Mouse (Mus musculus): ENCODE data around the gene Trappc10. TPM values are rescaled to one million over a fixed set of nuclear protein-coding genes. Genes with fewer than 3 reads are reported as not detected.

Gene Trappc10
- 4.5 TPM for polyA plus RNA-seq (2017; shearing (Covaris generic))

DNA sequence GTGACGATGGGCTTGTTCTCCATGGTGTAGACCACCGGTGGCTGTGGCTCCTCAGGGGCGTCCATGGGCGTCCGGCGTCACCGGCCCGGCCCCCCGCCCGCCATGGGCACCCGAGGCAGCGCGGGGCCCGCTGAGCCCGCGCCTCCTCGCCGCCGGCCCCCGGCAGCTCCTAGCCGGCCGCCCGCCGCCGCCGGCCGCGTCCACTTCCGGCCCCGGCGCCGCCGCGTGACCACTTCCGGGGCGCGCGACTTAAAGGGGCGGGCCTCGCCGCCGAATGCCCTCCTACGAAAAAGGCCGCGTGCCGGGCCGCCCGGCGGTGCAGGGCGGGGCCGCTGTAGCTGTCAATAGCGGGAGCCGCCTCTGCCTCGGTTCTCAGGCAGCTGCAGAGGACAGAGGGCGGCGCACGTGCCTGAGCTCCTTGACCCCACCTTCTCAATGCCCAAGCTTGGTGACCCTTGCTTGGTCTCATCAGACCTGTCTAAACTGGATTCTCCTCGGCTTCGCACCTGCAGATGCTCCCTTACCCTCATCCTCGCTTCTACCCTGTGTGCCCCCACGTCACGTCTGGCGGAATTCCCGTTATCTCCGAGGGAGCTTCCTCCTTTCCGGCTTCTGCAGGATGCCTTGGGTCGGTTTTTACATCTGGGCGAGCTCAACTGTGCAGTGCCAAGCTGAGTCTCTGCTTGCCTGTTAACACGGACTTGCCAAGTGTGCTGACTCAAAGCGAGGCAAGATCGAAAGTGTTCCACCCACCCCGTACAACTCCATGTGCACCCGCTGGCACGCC lies at the start of gene Trappc10:
Trappc10 (minus strand) TSS at position 204 of the 787 bp plus-strand sequence.

DNA sequence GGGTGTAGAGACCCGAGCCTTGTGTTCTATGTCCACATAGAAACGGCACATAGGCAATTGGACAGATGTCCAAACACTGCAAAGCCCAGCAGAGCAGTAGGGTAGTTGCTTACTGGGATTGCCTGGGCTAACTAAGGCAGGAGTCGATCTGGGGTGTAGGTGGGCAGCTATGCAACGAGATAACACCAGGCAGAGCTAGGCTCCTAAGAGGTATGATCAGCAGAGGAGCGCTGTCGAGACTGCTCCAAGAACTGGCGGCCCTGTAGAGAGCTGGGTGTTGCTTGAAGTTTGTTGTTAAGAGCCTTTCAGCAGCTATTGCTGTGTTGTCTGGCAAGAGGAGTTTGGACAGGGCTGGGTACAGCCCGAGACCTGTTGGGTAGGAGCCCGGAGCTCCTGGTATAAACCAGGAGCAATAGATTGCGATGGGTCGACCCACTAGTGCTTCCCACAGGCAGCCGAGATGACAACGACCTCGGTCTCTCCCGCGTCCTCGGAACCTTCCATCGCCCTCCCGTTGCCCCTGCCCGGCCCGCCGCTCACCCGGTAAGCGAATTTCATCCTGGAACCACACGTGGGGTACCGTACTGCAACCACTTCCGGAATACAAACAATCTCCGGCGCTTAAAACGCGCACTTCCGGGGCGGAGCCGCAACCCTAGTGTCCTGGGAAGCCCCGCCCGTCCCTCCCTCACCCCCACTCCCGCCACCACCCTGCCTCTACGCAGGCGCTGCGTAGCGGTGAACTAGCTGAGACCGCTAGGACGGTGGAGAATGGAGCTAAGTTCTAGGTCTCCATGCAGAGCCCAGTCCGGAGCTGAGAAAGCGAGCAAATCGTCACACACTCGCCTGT lies 59.7 kb downstream of the Trappc10 start, which contains the start of gene Pwp2:
Pwp2 (minus strand) TSS at position 619 of the 850 bp plus-strand sequence.

GRCm38 (mm10) chr10:78169281-78170042 lies 75.0 kb downstream of the Trappc10 start, which contains the start of gene D10Jhu81e:
Gene D10Jhu81e (minus strand): TSS chr10:78169782.

Other genes starting within 250 kb of the Trappc10 start
- gene Pfkl, start 234.6 kb downstream of the Trappc10 start, polyA plus RNA-seq (2017; shearing (Covaris generic)) = 94.5 TPM
- gene Dnmt3l, start 202.7 kb downstream of the Trappc10 start, polyA plus RNA-seq (2017; shearing (Covaris generic)) = not detected
- gene Aire, start 201.0 kb downstream of the Trappc10 start, polyA plus RNA-seq (2017; shearing (Covaris generic)) = 0.49 TPM
- gene Icosl, start 175.3 kb downstream of the Trappc10 start, polyA plus RNA-seq (2017; shearing (Covaris generic)) = 9.8 TPM
- gene D10Jhu81e, start 74.9 kb downstream of the Trappc10 start, polyA plus RNA-seq (2017; shearing (Covaris generic)) = 72.6 TPM
- gene Pwp2, start 59.5 kb downstream of the Trappc10 start, polyA plus RNA-seq (2017; shearing (Covaris generic)) = 30.7 TPM
- 156 TPM for gene Agpat3, start 107.8 kb upstream of the Trappc10 start, polyA plus RNA-seq (2017; shearing (Covaris generic))
- gene Rrp1, start 168.4 kb upstream of the Trappc10 start, polyA plus RNA-seq (2017; shearing (Covaris generic)) = 318 TPM
- 147 TPM for gene Cstb, start 181.0 kb upstream of the Trappc10 start, polyA plus RNA-seq (2017; shearing (Covaris generic))
- 15.3 TPM for gene Pdxk, start 220.3 kb upstream of the Trappc10 start, polyA plus RNA-seq (2017; shearing (Covaris generic))

Data from activated CD4-positive, CD25-positive, alpha-beta regulatory T cell, adult 9 weeks (primary cell).